Comparison of ENCODE assay signal across 10 mouse cellular contexts in genomic region chr11:104309377-104310225, GRCm38 (mm10).
A peak's percentile ranks its signal among the peaks of the same experiment; 100 is the strongest.
DNase-seq lines count a peak whose midpoint lies in the region; ATAC-seq lines count a peak whose summit lies in the region.
"Had no signal": no experiment of that assay in that cellular context is flagged by ENCODE, and none has a peak within 500 bp of the region (broad histone marks: within the 10 kb centered on the region; RNA-seq: fewer than 3 reads in every experiment).

No protein-coding gene starts in this region.

- peak overlapping the region; percentile 54 for H3K4me2 ChIP-seq in heart, embryonic 12.5 days
- peak overlapping the region; percentile 51 for H3K4me2 ChIP-seq in lung, embryonic 15.5 days
- H3K4me2 ChIP-seq in stomach, embryonic 15.5 days, result peak overlapping the region; percentile 48
- H3K4me2 ChIP-seq: hindbrain, embryonic 15.5 days; neural tube, embryonic 12.5 days had no signal

- peaks cover 42% of the 10 kb centered on the region for H3K27me3 ChIP-seq in heart, embryonic 12.5 days (replicated peaks)
- H3K27me3 ChIP-seq in lung, embryonic 15.5 days, result peaks cover 18% of the 10 kb centered on the region; the same call in 1 of the 2 replicates
- H3K27me3 ChIP-seq in limb, embryonic 10.5 days (ENCODE audit: low read depth, poor library complexity, severe bottlenecking), result peaks cover 38% of the 10 kb centered on the region
- H3K27me3 ChIP-seq in stomach, embryonic 15.5 days (replicated peaks), result 0 out of 2 replicates have a peak, but pooled peaks cover 10% of the 10 kb centered on the region
- H3K27me3 ChIP-seq: hindbrain, embryonic 15.5 days had no signal

- DNase-seq in heart, postnatal 36 days, result no peak
- DNase-seq in lung, adult 18-20 months, result no peak
- no peak for DNase-seq in limb, embryonic 10.5 days (ENCODE audit: low spot score)
- no peak for DNase-seq in Muller cell, postnatal 12 days (ENCODE audit: inconsistent ontology term)
- no peak for DNase-seq in left cerebral cortex, postnatal 36 days (ENCODE audit: low spot score in 2 of 2)

- H3K4me1 ChIP-seq in heart, embryonic 12.5 days (replicated peaks), result 0 out of 2 replicates have a peak, but pooled peaks cover 3% of the 10 kb centered on the region
- H3K4me1 ChIP-seq in lung, embryonic 15.5 days, result 0 out of 2 replicates have a peak, but pooled peaks cover 6% of the 10 kb centered on the region
- peaks cover 5% of the 10 kb centered on the region for H3K4me1 ChIP-seq in limb, embryonic 10.5 days
- H3K4me1 ChIP-seq in stomach, embryonic 15.5 days, result 0 out of 2 replicates have a peak, but pooled peaks cover 7% of the 10 kb centered on the region
- H3K4me1 ChIP-seq: hindbrain, embryonic 15.5 days; neural tube, embryonic 12.5 days had no signal

- intact Hi-C loops in heart, postnatal 36 days (cut with DNase I), result no loop called here
- intact Hi-C loops in left cerebral cortex, postnatal 36 days (cut with DNase I), result no loop called here

- no peak for ATAC-seq in heart, embryonic 12.5 days (ENCODE audit: insufficient number of reproducible peaks, low FRiP score)
- peak; percentile 9; the same call in 1 of the 2 replicates for ATAC-seq in lung, embryonic 15.5 days (ENCODE audit: borderline replicate concordance, extremely low read depth, low FRiP score, low TSS enrichment)
- ATAC-seq in stomach, embryonic 15.5 days (ENCODE audit: insufficient read depth, low FRiP score, low read depth), result no peak

- peak overlapping the region; percentile 29 for H3K4me3 ChIP-seq in heart, embryonic 12.5 days
- peak overlapping the region; percentile 25 for H3K4me3 ChIP-seq in lung, embryonic 15.5 days
- H3K4me3 ChIP-seq in limb, embryonic 10.5 days, result peak overlapping the region; percentile 36
- peak overlapping the region; percentile 23 for H3K4me3 ChIP-seq in stomach, embryonic 15.5 days (replicated peaks)
- H3K4me3 ChIP-seq: hindbrain, embryonic 15.5 days; neural tube, embryonic 12.5 days had no signal

- no peaks in the 10 kb centered on the region for H3K36me3 ChIP-seq in heart, embryonic 12.5 days
- no peaks in the 10 kb centered on the region for H3K36me3 ChIP-seq in lung, embryonic 15.5 days
- H3K36me3 ChIP-seq in limb, embryonic 10.5 days, result no peaks in the 10 kb centered on the region
- no peaks in the 10 kb centered on the region for H3K36me3 ChIP-seq in stomach, embryonic 15.5 days

- H3K9ac ChIP-seq in heart, embryonic 12.5 days, result peak overlapping the region; percentile 19; the same call in 1 of the 2 replicates
- no peak overlapping the region for H3K9ac ChIP-seq in lung, embryonic 15.5 days
- no peak overlapping the region for H3K9ac ChIP-seq in stomach, embryonic 15.5 days
- H3K9ac ChIP-seq: hindbrain, embryonic 15.5 days; neural tube, embryonic 12.5 days had no signal

- no peaks in the 10 kb centered on the region for H3K9me3 ChIP-seq in heart, embryonic 12.5 days (replicated peaks)
- no peaks in the 10 kb centered on the region for H3K9me3 ChIP-seq in lung, embryonic 15.5 days
- no peaks in the 10 kb centered on the region for H3K9me3 ChIP-seq in limb, embryonic 10.5 days (replicated peaks)
- no peaks in the 10 kb centered on the region for H3K9me3 ChIP-seq in stomach, embryonic 15.5 days
- H3K9me3 ChIP-seq: hindbrain, embryonic 15.5 days; neural tube, embryonic 12.5 days had no signal

- 27% methylated on average over 12 of the region's 12 CpGs for WGBS in heart, embryonic 12.5 days
- WGBS in lung, embryonic 15.5 days, result 27% methylated on average over 12 of the region's 12 CpGs
- 38% methylated on average over 12 of the region's 12 CpGs for WGBS in limb, embryonic 10.5 days
- WGBS in stomach, embryonic 15.5 days, result 30% methylated on average over 12 of the region's 12 CpGs

- H3K27ac ChIP-seq in heart, embryonic 12.5 days (ENCODE audit: poor library complexity, severe bottlenecking), result no peak overlapping the region
- no peak overlapping the region for H3K27ac ChIP-seq in lung, embryonic 15.5 days
- H3K27ac ChIP-seq in limb, embryonic 10.5 days, result peak overlapping the region; percentile 54; the same call in 1 of the 2 replicates
- no peak overlapping the region for H3K27ac ChIP-seq in stomach, embryonic 15.5 days
- H3K27ac ChIP-seq: hindbrain, embryonic 15.5 days; neural tube, embryonic 12.5 days had no signal
